Mouse (Mus musculus) embryonic facial prominence, embryonic 15.5 days (tissue): ENCODE measurements around the gene Gm20388. TPM values are rescaled to one million over a fixed set of nuclear protein-coding genes. Genes with fewer than 3 reads are reported as not detected.

Experiments used
- ATAC-seq: fragments of 200-750 bp; cut with Nextera tagmentation; 2 replicates; pipeline ENCODE4 v1.8.0; 2017; ENCODE audit warnings: low read depth, moderate TSS enrichment; ENCODE audit not compliant: insufficient number of reproducible peaks, low FRiP score, low TSS enrichment
- H3K27ac ChIP-seq: fragments of 300-500 bp; sonication (generic); replicated peaks from 2 replicates; pipeline ENCODE4 v1.5.1; 2015; ENCODE audit warnings: mild to moderate bottlenecking, inconsistent platforms
- H3K27me3 ChIP-seq: fragments of 300-500 bp; sonication (generic); 2 replicates; pipeline ENCODE4 v1.6.1; 2015; ENCODE audit warnings: inconsistent platforms
- H3K36me3 ChIP-seq: fragments of 300-500 bp; sonication (generic); 2 replicates; pipeline ENCODE4 v1.6.1; 2015; ENCODE audit warnings: mild to moderate bottlenecking, inconsistent platforms
- H3K4me1 ChIP-seq: fragments of 300-500 bp; sonication (generic); 2 replicates; pipeline ENCODE4 v1.6.1; 2015; ENCODE audit warnings: inconsistent platforms
- H3K4me2 ChIP-seq: fragments of 300-500 bp; sonication (generic); replicated peaks from 2 replicates; pipeline ENCODE4 v1.6.1; 2015; ENCODE audit warnings: mild to moderate bottlenecking, inconsistent platforms
- H3K4me3 ChIP-seq: fragments of 300-500 bp; sonication (generic); replicated peaks from 2 replicates; pipeline ENCODE4 v1.5.1; 2015; ENCODE audit warnings: mild to moderate bottlenecking, inconsistent platforms
- H3K9ac ChIP-seq: fragments of 300-500 bp; sonication (generic); 2 replicates; pipeline ENCODE4 v1.6.1; 2015; ENCODE audit warnings: inconsistent platforms
- H3K9me3 ChIP-seq: fragments of 300-500 bp; sonication (generic); replicated peaks from 2 replicates; pipeline ENCODE4 v1.6.1; 2016; ENCODE audit warnings: inconsistent platforms
- WGBS: fragments of 180-500 bp; shearing (Covaris S2); methylation state at CpG from one replicate; pipeline ENCODE4 v1.1.7; 2015; 5-methylcytosine and 5-hydroxymethylcytosine counted together
- polyA plus RNA-seq: library from polyadenylated mRNA; unstranded; fragments of >200 nt; fragmentation: Nextera tagmentation; extraction: Ambion mirVana; gene quantifications from 2 replicates; pipeline ENCODE4 v1.2.1, GENCODE M21; 2015

Gm20388 gene
- polyA plus RNA-seq, 1 experiment from 2014 or later = 8.0 TPM

DNA sequence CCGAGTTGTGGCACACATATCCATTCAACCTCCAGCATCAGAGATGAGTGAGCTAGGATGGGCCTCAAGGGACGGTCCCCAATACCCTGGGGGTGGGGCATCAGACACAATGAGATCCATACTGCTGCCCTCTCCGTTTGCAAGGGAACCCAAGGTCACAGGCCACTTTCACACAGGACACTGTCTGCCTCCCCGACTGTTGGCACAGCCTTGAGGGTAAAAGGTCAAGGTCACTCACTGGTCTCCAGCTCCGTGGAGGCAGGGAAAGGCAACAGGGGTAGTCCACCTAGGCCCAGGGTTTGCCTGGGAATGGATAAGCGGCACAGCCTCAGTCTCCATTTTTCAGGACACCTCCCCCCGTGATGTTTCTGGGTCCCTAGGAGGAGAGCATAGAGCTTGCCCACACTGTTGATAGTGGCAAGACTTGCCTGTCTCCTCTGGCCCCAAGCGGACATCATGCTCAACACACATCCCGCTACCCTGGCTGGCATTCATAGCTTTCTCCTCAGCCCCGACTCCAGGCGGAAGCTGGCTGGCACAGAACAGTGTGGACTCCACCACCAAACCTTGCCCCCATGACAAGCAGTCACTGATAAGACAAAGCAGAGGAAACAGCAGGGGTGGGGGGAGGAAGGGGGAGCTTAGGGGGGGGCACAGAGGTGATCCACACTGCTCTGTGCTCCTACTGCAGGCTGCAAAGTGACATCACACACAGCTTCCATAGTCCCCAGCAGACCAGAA, 2364.2 kb downstream of the Gm20388 start:
- Histone ChIP-seq H3K27me3 (peaks cover 20% of the 10 kb centered on the region), H3K9ac (no peak overlapping the region), H3K4me2 (no peak overlapping the region), H3K9me3 (no peaks in the 10 kb centered on the region), H3K36me3 (no peaks in the 10 kb centered on the region), H3K4me3 (no peak overlapping the region), H3K4me1 (peaks cover 11% of the 10 kb centered on the region), H3K27ac (no peak overlapping the region)
- 75% methylated on average over 11 of the region's 11 CpGs for WGBS
- no peak for ATAC-seq

DNA sequence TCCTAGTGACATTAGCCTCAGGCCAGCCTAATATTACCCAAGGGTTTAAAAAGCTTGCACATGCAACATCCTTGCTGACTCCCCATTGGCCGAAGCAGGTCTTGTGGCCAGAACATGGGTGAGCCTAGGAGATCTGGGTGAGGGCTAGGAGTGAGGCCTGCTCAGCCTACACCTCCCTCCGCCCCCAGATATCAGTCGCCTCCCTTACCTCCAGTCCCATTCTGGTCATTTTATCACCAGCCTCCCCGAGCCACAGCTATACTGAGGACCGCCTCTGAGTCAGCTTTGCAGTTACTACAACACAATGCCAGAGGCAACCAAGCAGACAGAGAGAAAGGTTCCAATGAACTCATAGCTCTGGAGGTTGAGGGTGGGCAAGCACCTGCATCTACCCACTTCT, 2365.7 kb downstream of the Gm20388 start:
- ATAC-seq = no peak
- 89% methylated on average over 5 of the region's 5 CpGs for WGBS
- no peak overlapping the region for H3K9ac ChIP-seq

DNA sequence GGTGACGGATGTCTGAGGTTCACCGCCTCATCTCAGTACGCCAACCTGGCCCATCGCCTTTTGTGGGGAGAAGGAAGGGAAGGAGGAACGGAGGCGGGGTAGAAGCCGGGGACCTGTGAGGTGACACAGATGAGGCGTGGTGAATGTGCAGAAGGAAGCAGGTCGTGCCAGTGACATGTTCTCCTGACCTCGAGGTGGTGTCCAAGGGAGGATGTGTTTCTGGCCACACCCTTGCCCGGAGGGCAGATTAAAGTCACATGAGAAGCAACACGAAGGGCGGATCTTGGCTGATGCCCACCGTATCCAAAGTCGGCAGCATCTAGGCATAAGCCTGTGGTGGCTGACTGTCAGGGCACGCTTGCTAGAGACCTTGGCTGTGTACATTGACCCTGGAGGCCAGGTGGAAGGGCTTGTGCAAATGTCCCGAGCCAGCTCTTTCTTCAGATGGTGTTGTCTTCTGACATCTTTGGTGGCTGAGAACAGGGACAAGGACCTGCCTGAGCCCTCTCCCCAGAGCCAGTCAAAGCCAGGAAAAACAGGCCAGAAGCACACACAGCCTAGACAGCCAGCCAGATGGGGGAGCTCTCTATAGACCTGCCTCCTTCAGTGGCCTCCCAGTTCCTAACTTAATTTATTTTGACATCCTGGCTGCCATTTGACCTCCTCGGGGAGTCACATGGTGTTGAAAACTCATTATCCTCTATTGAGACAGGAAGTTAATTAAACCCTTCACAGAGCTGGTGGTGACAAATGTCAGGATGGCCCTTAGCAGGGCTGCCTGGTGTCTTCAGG, 2366.8 kb downstream of the Gm20388 start:
- WGBS = 65% methylated on average over 18 of the region's 18 CpGs

More for the DNA sequence above, 2365.7 kb downstream of the Gm20388 start:
- H3K4me3 ChIP-seq = no peak overlapping the region
- no peak overlapping the region for H3K27ac ChIP-seq
- H3K9me3 ChIP-seq = no peaks in the 10 kb centered on the region
- H3K27me3 ChIP-seq = peaks cover 6% of the 10 kb centered on the region; the same call in 1 of the 2 replicates
- H3K4me1 ChIP-seq = peaks cover 21% of the 10 kb centered on the region
- H3K4me2 ChIP-seq = no peak overlapping the region
- H3K36me3 ChIP-seq = no peaks in the 10 kb centered on the region

DNA sequence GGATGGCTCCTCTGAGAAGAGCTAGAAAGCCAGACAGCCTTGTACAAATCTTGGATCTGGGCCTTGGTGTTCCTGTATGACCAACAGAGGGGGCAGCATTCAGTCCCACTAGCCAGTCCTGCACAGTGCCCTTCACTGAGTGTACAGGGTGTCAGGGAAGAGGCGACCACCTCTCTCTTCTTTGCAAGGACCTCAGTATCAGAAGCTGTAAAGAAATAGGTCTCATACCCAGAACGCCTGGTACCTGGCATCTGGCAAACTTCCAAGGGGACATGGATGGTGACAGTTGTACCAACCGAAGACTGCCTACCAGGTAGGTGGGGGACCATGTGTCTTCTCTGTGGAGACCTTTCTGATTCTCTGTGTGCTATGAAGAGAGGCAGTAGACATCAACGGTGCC, 2369.5 kb downstream of the Gm20388 start:
- ATAC-seq = no peak
- H3K27ac ChIP-seq = no peak overlapping the region
- peaks cover 20% of the 10 kb centered on the region for H3K27me3 ChIP-seq
- H3K4me1 ChIP-seq = peaks cover 38% of the 10 kb centered on the region
- H3K36me3 ChIP-seq = no peaks in the 10 kb centered on the region
- WGBS = 59% methylated on average over 4 of the region's 4 CpGs
- H3K9ac ChIP-seq = no peak overlapping the region
- no peak overlapping the region for H3K4me3 ChIP-seq
- H3K4me2 ChIP-seq = no peak overlapping the region
- H3K9me3 ChIP-seq = no peaks in the 10 kb centered on the region

More for the DNA sequence above, 2366.8 kb downstream of the Gm20388 start:
- Histone ChIP-seq H3K4me2 (no peak overlapping the region), H3K4me3 (no peak overlapping the region), H3K4me1 (peaks cover 21% of the 10 kb centered on the region), H3K36me3 (no peaks in the 10 kb centered on the region), H3K27ac (no peak overlapping the region), H3K9me3 (no peaks in the 10 kb centered on the region), H3K9ac (no peak overlapping the region), H3K27me3 (0 out of 2 replicates have a peak, but pooled peaks cover 3% of the 10 kb centered on the region)
- no peak for ATAC-seq

DNA sequence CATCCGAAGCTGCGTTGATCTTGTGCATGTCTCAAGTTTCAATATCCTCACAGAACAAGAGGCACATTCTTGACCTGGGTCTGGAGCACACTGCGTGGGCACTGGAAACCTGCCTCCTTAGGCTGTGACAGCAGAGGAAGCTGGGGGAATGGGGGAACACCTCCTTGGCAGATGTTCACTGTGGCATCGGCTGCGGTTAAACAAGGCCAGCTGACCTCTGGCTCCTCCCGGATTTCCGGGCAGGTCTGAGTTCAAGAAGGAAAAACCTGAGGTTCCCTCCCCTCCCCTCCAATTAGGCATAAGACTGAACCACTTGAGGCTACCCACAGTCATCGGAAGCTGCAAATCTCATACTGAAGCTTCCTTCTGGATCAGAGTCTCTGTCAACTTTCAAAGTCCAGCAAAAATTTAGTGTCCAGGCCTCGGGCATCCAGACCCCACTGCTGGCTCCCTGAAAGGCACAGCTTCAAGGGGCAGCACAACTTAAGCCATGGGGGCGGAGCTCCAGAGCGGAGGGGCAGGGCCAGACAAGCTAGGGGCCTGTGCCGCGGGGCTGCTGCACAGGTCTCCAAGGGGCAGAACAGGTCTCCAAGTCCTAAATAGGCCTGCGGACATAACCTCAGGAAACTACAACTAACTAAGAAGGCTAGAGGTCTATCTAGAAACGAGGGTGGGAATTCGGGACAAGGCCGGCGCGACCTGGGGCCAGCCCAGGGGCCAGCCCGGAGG, 2370.1 kb downstream of the Gm20388 start:
- Histone ChIP-seq H3K9me3 (no peaks in the 10 kb centered on the region), H3K9ac (0 out of 2 replicates have a peak overlapping the region, but pooled peaks have one; percentile 10)

DNA sequence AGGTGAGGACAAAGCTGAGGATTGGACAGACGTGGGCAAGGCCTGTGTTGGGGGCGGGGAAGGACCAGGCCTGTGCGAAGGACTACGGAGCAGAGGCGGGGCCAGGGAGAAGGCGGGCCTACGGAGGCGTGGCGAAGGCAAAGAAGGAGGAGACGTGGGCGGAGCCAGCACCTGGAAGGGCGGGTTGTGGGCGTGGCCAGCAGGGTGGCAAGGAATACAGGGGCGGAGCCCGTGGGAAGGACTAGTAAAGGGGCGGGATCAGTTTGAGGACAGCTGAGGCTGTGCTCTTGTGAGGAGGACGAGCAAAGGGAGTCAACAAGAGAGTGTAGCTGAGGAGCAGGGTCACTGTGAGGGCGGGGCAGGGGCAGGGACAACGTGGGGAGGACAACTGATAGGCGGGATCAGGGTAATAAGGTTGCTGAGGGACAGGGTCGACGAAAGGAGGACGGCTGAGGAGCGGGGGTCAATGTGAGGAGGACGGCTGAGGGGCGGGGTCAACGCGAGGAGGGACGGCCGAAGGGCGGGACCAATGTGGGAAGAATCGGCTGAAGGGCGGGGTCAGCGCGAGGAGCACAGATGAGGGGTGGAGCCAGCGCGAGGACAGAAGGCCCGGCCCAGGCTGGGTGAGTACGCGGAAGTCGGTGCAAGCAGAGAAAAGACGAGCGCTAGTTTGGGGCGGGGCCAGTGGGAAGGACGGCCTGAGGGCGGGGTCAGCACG, 2370.8 kb downstream of the Gm20388 start:
- H3K4me3 ChIP-seq = peak overlapping the region; percentile 72
- H3K4me2 ChIP-seq = peak overlapping the region; percentile 99
- WGBS = under 1% methylated on average over 39 of the region's 47 CpGs
- H3K9ac ChIP-seq = 0 out of 2 replicates have a peak overlapping the region, but pooled peaks have one; percentile 10
- H3K27ac ChIP-seq = peak overlapping the region; percentile 73
- peaks cover 39% of the 10 kb centered on the region for H3K4me1 ChIP-seq
- no peaks in the 10 kb centered on the region for H3K9me3 ChIP-seq
- H3K27me3 ChIP-seq = peaks cover 29% of the 10 kb centered on the region
- peak; percentile 94 for ATAC-seq
- no peaks in the 10 kb centered on the region for H3K36me3 ChIP-seq

More for the DNA sequence above, 2370.1 kb downstream of the Gm20388 start:
- Histone ChIP-seq H3K4me3 (peak overlapping the region; percentile 72), H3K4me2 (peak overlapping the region; percentile 99), H3K27me3 (peaks cover 26% of the 10 kb centered on the region), H3K27ac (peak overlapping the region; percentile 66), H3K36me3 (no peaks in the 10 kb centered on the region), H3K4me1 (peaks cover 39% of the 10 kb centered on the region)
- WGBS = 9% methylated on average over 20 of the region's 20 CpGs
- peak; percentile 0; the same call in 1 of the 2 replicates for ATAC-seq

DNA sequence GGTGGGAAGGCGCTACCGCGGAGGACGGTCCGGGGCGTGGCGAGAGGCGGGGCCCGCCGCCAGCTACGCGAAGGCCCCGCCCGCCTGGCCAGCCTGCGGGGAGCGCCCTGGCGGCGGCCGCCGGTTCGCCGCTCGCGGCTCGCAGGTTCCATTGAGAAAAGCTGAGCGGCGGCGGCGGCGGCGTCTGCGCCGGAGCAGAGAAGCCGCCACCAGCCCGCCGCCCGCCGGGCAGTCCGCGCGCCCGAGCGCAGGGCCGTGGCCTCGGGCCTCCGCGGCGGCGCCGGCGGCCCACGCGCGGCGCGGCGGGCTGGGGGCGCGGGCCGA, 2371.4 kb downstream of the Gm20388 start, which contains the start of gene Zfpm1:
TSS of gene Zfpm1 (plus strand) at position 107 of the 324 bp plus-strand sequence.
- Histone ChIP-seq H3K4me3 (peak within 1 kb of the TSS; percentile 72), H3K4me1 (peaks cover 39% of the 10 kb centered on the region), H3K4me2 (peak within 1 kb of the TSS; percentile 99), H3K36me3 (no peaks in the 10 kb centered on the region), H3K9me3 (no peaks in the 10 kb centered on the region), H3K9ac (peak within 1 kb of the TSS; percentile 57), H3K27me3 (peaks cover 28% of the 10 kb centered on the region), H3K27ac (peak within 1 kb of the TSS; percentile 73)
- WGBS = 0% methylated on average over 33 of the region's 60 CpGs
- ATAC-seq = no peak

DNA sequence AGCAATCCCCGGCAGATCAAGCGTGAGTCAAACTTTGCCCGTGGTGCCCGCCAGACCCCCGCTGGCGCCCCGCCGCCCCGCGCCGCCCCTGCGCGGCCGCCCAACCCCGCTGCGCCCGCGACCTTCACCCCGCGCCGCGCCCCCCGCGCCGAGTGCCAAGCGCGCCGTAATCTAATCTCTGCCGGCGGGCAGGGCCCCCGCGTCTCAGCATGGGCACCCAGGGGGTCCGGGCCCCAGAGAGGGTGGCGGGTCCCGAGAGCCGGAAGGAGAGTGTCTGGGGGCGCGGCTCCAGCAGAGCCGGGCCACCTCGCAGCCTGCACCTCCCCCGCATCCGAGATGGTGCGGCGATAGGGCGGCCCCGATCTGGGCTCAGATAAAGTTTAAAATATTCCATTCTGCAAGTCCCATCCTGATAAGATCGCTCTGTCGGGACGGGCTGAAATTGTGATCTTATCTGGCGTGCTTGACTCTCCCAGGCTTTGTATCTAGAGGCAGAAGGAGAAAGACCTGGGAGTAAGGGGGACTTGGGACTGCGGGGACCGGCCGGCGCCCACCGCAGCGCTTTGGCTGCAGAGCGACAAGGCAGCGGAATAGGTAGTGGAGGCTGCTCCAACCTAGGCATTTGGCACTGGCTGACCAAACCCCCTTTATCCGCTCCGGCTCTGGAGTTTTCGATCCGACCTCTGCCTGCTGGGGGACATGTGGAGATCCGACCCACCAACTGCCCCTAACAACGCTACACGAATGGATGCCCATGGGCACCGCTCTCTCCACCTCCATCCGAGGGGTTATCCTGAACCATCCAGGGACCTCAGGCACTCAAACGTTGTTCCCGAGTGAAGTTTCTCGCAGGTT, 2372.1 kb downstream of the Gm20388 start:
- Histone ChIP-seq H3K9ac (peak overlapping the region; percentile 57), H3K9me3 (no peaks in the 10 kb centered on the region), H3K36me3 (no peaks in the 10 kb centered on the region), H3K27me3 (peaks cover 28% of the 10 kb centered on the region), H3K4me2 (peak overlapping the region; percentile 99), H3K27ac (peak overlapping the region; percentile 69), H3K4me1 (peaks cover 39% of the 10 kb centered on the region), H3K4me3 (peak overlapping the region; percentile 72)
- under 1% methylated on average over 56 of the region's 70 CpGs for WGBS
- no peak for ATAC-seq

DNA sequence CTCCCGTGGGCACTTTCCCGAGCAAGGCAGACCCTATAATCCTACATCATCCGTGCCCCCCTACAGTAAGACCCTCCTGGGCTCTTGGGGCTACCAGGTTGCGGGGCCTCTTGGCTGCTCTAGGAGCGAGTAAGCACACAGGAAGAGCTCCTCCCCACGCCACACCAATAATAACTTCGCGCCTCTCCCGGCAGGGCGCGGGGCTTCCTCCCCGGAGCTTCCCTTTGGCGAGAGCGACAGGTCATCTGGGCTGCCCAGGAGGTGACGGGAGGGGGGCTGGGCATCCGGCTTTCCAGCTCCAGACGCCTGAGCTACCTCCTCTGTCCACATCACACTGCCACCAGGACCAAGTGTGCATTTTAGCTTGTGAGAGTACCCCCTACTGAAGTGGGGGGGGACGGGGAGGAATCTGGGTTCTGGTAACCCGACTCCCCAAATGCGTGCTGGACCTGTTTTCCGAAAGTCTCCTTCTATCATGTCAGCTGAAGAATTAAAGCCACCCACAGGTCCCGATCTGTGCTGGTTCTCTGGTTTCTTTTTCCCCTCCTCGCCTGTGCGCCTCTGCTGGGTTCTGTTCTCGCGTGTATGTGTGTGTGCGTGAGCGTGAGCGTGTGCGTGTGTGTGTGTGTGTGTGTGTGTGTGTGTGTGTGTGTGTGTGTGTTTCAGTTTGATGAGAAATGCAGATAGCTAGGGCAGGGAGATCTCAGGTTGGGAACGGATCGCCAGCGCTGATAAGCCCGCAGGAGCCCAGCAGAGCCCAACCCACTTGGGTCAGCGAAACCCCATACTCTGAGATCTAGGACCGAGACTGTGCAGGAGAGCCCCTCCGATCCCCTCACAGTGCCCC, 2372.9 kb downstream of the Gm20388 start:
- Histone ChIP-seq H3K27me3 (peaks cover 28% of the 10 kb centered on the region), H3K4me2 (peak overlapping the region; percentile 99), H3K4me3 (peak overlapping the region; percentile 72), H3K9me3 (no peaks in the 10 kb centered on the region), H3K36me3 (no peaks in the 10 kb centered on the region), H3K9ac (peak overlapping the region; percentile 57; the same call in 1 of the 2 replicates), H3K27ac (peak overlapping the region; percentile 69), H3K4me1 (peaks cover 39% of the 10 kb centered on the region)
- ATAC-seq = no peak
- under 1% methylated on average over 37 of the region's 37 CpGs for WGBS
